Mouse (Mus musculus) intestine, embryonic 14.5 days (tissue): Measurements from ENCODE around the gene Rnf130. TPM values are rescaled to one million over a fixed set of nuclear protein-coding genes. Genes with fewer than 3 reads are reported as not detected.

Experiments
- ATAC-seq: fragments of 200-750 bp; cut with Nextera tagmentation; replicated peaks from 2 replicates; pipeline ENCODE4 v1.8.0; 2017; ENCODE audit warnings: low read depth, moderate number of reproducible peaks, moderate TSS enrichment, moderate library complexity; ENCODE audit not compliant: low FRiP score, low TSS enrichment
- DNase-seq: peaks from one replicate; pipeline ENCODE4 v3.0.0-alpha.2; 2018; ENCODE audit warnings: low spot score
- H3K27ac ChIP-seq: fragments of 300-500 bp; sonication (generic); 2 replicates; pipeline ENCODE4 v1.5.1; 2014; ENCODE audit warnings: low read depth, mild to moderate bottlenecking, control low read depth
- H3K27me3 ChIP-seq: fragments of 300-500 bp; sonication (generic); replicated peaks from 2 replicates; pipeline ENCODE4 v1.6.1; 2014; ENCODE audit warnings: low read length, control low read depth; ENCODE audit not compliant: control insufficient read depth, insufficient read depth
- H3K36me3 ChIP-seq: fragments of 300-500 bp; sonication (generic); 2 replicates; pipeline ENCODE4 v1.6.1; 2014; ENCODE audit warnings: low read length, control low read depth; ENCODE audit not compliant: control insufficient read depth, insufficient read depth
- H3K4me1 ChIP-seq: fragments of 300-500 bp; sonication (generic); replicated peaks from 2 replicates; pipeline ENCODE4 v1.6.1; 2014; ENCODE audit warnings: low read length, control low read depth, mixed read lengths; ENCODE audit not compliant: control insufficient read depth, insufficient read depth
- H3K4me2 ChIP-seq: fragments of 300-500 bp; sonication (generic); 2 replicates; pipeline ENCODE4 v1.6.1; 2014; ENCODE audit warnings: low read length
- H3K4me3 ChIP-seq: fragments of 300-500 bp; sonication (generic); 2 replicates; pipeline ENCODE4 v1.5.1; 2014; ENCODE audit warnings: low read depth, low read length, control low read depth, mixed read lengths
- H3K9ac ChIP-seq: fragments of 300-500 bp; sonication (generic); 2 replicates; pipeline ENCODE4 v1.6.1; 2014; ENCODE audit warnings: mild to moderate bottlenecking, low read length
- H3K9me3 ChIP-seq: fragments of 300-500 bp; sonication (generic); 2 replicates; pipeline ENCODE4 v1.6.1; 2016; ENCODE audit warnings: low read length, control low read depth; ENCODE audit not compliant: control insufficient read depth
- WGBS: fragments of 180-500 bp; shearing (Covaris S2); extraction: QIAGEN DNeasy Blood & Tissue Kit; methylation state at CpG from one replicate; pipeline ENCODE4 v1.1.7; 2014; 5-methylcytosine and 5-hydroxymethylcytosine counted together
- polyA plus RNA-seq: library from polyadenylated mRNA; unstranded; fragments of >200 nt; fragmentation: Nextera tagmentation; extraction: Ambion mirVana; gene quantifications from 2 replicates; pipeline ENCODE4 v1.2.1, GENCODE M21; 2014

Gene Rnf130
- polyA plus RNA-seq, 1 experiment from 2014 or later = 50.0 TPM

DNA sequence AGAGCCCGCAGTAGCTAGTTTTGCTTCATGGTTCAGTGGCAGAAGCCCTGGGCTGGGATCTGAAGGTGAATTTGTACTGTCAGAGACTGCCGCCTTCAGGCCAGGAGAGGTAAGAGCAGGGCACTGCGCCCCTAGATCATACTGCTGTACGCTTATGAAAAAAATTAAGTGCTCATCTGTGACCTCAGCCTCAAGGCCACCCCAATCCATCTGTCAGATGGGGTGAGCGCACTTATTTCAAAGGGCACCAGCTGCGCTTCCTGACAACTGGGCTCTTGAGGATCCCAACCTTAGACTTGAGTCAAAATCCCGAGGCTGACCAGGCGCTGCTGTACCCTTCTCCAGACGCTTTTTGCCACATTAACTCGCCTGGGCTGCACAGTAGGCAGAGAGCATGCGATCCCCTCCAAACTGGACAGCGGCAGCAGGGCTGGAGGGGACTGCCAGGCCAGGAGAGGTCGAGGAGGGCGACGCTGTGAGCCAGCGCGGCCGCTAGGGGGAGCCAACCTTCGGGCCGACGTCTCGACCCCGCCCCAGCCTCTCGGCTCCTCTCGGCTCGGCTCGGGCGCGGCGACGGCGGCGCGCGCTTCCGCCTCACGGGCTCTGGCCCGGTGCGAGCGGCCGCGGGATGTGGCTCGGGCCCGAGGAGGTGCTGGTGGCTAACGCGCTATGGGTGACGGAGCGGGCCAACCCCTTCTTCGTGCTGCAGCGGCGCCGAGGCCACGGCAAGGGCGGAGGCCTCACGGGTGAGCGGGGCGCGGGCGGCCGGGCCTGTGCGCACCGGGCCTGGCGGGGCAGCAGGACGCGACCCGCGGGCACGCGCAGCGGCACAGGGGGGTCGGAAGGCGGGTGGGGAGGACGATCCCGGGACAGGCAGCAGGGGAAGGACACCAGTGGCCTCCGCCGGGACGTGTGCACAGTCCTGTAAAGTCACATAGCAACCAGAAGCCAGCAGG, 105.9 kb downstream of the Rnf130 start, which contains the start of gene Tbc1d9b:
Gene Tbc1d9b, plus strand, starts transcription at position 586 of the 956 bp plus-strand sequence.
- Histone ChIP-seq H3K4me1 (peaks cover 13% of the 10 kb centered on the region), H3K9me3 (no peaks in the 10 kb centered on the region), H3K27me3 (no peaks in the 10 kb centered on the region), H3K9ac (peak within 1 kb of the TSS; percentile 98), H3K27ac (peak within 1 kb of the TSS; percentile 81), H3K4me3 (peak within 1 kb of the TSS; percentile 74), H3K36me3 (peaks cover 6% of the 10 kb centered on the region; the same call in 1 of the 2 replicates), H3K4me2 (peak within 1 kb of the TSS; percentile 76)
- WGBS = under 1% methylated on average over 77 of the region's 77 CpGs
- ATAC-seq (peak; percentile 92), DNase-seq (peak; percentile 94)

DNA sequence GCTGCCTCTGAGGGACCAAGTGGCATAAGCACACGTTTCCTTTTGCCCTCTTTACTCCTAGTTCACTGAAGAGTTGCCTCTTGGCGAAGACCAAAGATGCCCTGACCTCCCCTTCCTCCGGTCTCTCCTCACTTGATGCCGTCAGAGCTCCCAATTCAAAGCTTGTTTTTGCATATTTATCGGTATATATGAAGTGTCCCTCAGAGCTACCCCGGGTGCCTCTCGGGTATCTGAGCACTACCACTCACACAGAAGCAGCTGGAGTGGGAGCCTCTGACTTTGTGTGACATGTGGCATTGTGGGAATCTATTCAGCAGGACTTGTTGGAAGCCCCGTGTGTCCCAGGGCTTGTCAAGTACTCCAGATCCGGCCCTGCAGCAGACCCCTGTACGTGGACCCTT, 106.7 kb downstream of the Rnf130 start:
- Histone ChIP-seq H3K27ac (no peak overlapping the region), H3K4me1 (peaks cover 13% of the 10 kb centered on the region), H3K4me2 (peak overlapping the region; percentile 76), H3K4me3 (peak overlapping the region; percentile 74), H3K9me3 (no peaks in the 10 kb centered on the region), H3K36me3 (peaks cover 13% of the 10 kb centered on the region), H3K9ac (peak overlapping the region; percentile 98), H3K27me3 (no peaks in the 10 kb centered on the region)
- 17% methylated on average over 10 of the region's 10 CpGs for WGBS
- DNase-seq (peak; percentile 73), ATAC-seq (no peak)

DNA sequence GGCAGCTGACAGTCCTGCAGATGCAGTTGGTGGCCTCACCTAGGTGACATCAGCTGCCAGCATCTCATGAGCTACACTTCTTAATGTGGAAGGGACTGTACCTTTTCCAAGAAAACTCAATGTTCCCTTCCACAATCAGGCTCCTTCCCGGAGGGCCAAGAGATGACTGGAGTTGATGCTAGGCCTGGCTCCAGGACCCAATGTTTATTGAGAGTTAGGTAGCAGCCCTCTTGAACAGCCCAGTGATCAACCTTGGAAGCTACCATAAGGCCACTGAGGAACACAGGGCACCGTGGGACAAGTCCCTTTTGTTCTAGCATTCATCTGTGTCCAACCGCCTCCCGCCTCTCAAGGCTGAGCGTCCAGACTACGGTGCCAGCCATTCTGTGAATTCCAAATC, 107.1 kb downstream of the Rnf130 start:
- H3K27ac ChIP-seq = no peak overlapping the region
- peak overlapping the region; percentile 76 for H3K4me2 ChIP-seq
- ATAC-seq = no peak
- H3K9ac ChIP-seq = peak overlapping the region; percentile 98; the same call in 1 of the 2 replicates
- peaks cover 17% of the 10 kb centered on the region for H3K36me3 ChIP-seq
- 84% methylated on average over 6 of the region's 6 CpGs for WGBS
- H3K27me3 ChIP-seq = no peaks in the 10 kb centered on the region
- no peak for DNase-seq
- H3K4me3 ChIP-seq = peak overlapping the region; percentile 74
- peaks cover 13% of the 10 kb centered on the region for H3K4me1 ChIP-seq
- H3K9me3 ChIP-seq = no peaks in the 10 kb centered on the region

DNA sequence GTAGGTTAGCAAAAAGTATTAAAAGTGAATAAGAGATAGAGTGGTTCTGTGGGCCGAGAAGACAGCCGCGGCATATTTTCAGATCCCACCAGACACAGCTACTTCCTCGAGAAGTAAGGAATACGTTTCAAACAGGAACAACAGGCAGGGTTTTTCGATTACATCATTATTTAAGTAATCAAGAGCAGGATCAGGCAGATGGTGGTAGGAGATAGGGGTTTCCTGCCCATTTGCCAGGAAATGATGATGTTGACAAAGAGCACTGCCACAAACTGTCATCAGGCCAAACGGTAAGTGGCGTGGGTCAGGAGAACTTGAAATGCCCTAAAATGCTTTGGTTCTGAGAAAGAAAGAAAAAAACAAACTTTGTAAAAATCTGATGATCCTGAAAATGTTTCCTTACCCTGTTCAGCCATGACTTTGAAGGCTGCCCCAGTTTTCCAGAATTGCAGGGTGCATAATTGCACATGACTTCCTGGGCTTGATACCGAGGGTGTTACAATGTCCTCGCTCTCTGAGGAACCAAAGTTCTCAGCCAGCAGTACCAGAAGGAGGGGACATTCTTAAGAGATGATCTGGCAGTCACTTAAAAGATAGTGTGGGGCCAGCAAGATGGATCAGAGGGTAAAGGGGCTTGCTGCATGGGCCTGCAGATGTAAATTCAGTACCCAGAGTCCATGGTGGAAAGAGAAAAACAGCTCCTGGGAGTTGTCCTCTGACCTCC, 109.2 kb downstream of the Rnf130 start:
- no peak overlapping the region for H3K4me2 ChIP-seq
- ATAC-seq (no peak), DNase-seq (no peak)
- H3K27ac ChIP-seq = peak overlapping the region; percentile 47; the same call in 1 of the 2 replicates
- no peaks in the 10 kb centered on the region for H3K27me3 ChIP-seq
- no peak overlapping the region for H3K4me3 ChIP-seq
- 71% methylated on average over 10 of the region's 10 CpGs for WGBS
- peaks cover 11% of the 10 kb centered on the region for H3K4me1 ChIP-seq
- no peaks in the 10 kb centered on the region for H3K9me3 ChIP-seq
- peaks cover 36% of the 10 kb centered on the region for H3K36me3 ChIP-seq
- no peak overlapping the region for H3K9ac ChIP-seq

DNA sequence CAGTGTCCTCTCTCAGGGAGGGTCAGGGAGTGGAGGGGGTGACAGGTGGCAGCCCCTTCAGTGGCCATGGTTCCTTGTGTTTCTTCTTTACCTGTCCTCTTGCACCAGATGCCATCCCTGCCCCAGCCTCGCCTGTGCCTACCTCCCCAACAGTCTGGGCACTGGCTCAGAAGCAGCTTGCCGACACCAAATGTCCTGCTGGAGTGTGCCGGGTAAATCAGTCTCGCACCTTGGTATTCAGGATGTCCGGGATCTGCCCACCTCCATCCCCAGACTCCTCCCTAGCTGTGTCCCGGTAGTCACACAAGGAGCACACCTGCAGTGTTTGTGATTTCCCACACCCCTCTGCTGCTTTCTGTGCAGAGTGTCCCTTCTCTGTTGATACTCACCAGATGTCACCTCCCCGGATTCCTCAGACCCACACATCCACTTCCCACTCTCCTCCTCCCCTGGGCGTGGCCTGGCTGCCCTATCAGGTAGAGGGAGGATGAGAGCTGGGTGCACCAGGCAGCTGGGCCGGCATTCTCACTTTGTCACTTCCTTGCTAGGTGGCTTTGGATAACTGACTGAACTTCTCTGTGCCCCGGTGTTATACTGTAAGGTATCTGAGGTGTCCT, 113.2 kb downstream of the Rnf130 start:
- no peak overlapping the region for H3K9ac ChIP-seq
- H3K4me1 ChIP-seq = peaks cover 5% of the 10 kb centered on the region; the same call in 1 of the 2 replicates
- WGBS = 52% methylated on average over 10 of the region's 10 CpGs
- no peak overlapping the region for H3K4me2 ChIP-seq
- H3K27ac ChIP-seq = no peak overlapping the region
- ATAC-seq (peak; percentile 22; the same call in 1 of the 2 replicates), DNase-seq (no peak)
- peaks cover 76% of the 10 kb centered on the region for H3K36me3 ChIP-seq
- no peak overlapping the region for H3K4me3 ChIP-seq
- H3K27me3 ChIP-seq = no peaks in the 10 kb centered on the region
- H3K9me3 ChIP-seq = no peaks in the 10 kb centered on the region

DNA sequence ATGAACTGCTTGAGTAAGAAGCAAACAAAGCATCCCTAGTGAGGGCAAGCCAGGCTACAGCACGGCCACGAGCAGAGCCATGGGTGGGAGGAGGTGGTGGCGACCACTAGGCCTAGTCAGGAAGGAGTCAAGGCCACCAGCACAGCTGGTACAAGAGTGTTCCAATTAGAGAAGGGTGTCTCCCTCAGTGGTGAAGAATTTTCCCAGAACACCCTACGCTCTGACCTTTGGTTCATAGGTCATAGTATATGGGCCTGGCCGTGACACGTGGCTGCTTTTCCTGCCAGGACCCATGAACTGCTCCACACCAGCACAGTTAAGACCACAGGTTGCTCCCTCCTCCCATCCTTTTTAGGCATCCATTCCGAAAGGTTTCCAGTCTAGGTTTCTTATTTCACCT, 114.4 kb downstream of the Rnf130 start:
- WGBS = 63% methylated on average over 7 of the region's 7 CpGs
- Histone ChIP-seq H3K27ac (no peak overlapping the region), H3K4me1 (0 out of 2 replicates have a peak, but pooled peaks cover under 1% of the 10 kb centered on the region), H3K9me3 (no peaks in the 10 kb centered on the region), H3K4me3 (no peak overlapping the region), H3K36me3 (peaks cover 82% of the 10 kb centered on the region), H3K4me2 (no peak overlapping the region), H3K27me3 (no peaks in the 10 kb centered on the region), H3K9ac (no peak overlapping the region)
- DNase-seq = no peak
- no peak; the same call in 1 of the 2 replicates for ATAC-seq

DNA sequence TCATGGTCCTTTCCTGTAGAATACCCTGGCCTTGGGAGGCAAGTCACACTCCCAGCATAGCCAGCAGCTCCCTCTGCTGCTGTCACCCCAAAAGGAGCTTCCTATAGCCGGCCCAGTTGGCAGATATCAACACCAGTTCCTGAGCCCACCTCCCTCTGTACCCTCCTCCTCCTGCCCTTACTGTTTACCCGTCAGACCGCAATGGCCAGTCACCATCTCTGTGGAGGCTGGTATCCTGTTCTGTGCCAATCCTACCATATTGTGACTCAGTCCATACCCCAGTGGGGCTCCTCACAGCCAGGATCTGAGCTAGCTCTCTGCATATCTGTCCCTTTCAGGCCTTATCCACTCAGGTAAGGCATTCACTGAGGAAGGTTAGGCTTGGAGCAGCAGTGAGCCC, 120.4 kb downstream of the Rnf130 start:
- Histone ChIP-seq H3K4me3 (no peak overlapping the region), H3K4me1 (no peaks in the 10 kb centered on the region), H3K4me2 (no peak overlapping the region), H3K9me3 (no peaks in the 10 kb centered on the region), H3K27me3 (no peaks in the 10 kb centered on the region), H3K36me3 (peaks cover 92% of the 10 kb centered on the region), H3K27ac (no peak overlapping the region), H3K9ac (no peak overlapping the region)
- 94% methylated on average over 3 of the region's 3 CpGs for WGBS
- ATAC-seq (no peak), DNase-seq (no peak)

DNA sequence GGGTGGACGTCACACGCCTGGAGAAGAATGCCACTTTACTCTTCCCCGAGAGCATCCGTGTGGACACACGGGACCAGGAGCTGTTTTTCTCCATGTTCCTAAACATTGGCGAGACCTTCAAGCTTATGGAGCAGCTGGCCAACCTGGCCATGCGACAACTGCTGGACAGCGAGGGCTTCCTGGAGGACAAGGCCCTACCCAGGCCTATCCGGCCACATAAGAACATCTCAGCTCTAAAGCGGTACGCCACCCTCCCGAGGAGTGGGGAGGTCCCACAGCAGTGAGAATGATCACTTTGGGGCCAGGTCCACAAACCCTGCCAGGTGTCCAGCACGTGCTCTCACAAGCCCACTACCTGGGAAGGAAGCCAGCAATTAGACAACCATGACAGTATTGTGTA, 121.0 kb downstream of the Rnf130 start:
- ATAC-seq (no peak), DNase-seq (no peak)
- Histone ChIP-seq H3K4me1 (no peaks in the 10 kb centered on the region), H3K9ac (no peak overlapping the region), H3K27me3 (no peaks in the 10 kb centered on the region), H3K4me3 (no peak overlapping the region), H3K4me2 (no peak overlapping the region), H3K9me3 (no peaks in the 10 kb centered on the region), H3K36me3 (peaks cover 92% of the 10 kb centered on the region), H3K27ac (no peak overlapping the region)
- WGBS = 97% methylated on average over 13 of the region's 13 CpGs
